Mouse (Mus musculus): Measurements from ENCODE around the gene Olfr498.

Olfr498 gene

GRCm38 (mm10) chr7:108465026-108465425, at the start of gene Olfr498:
TSS of gene Olfr498 (plus strand) at chr7:108465326.
- no peak for DNase-seq (ENCODE audit: low spot score in 2 of 2)

GRCm38 (mm10) chr7:108420121-108420520, 45.0 kb upstream of the Olfr498 start, which contains the start of gene Olfr497:
TSS of gene Olfr497 (plus strand) at chr7:108420421.
- DNase-seq (ENCODE audit: low spot score in 2 of 2) = no peak

All from cerebellum, postnatal 4 days (tissue).